Mouse (Mus musculus): ENCODE measurements around the gene Creg1. TPM values are rescaled to one million over a fixed set of nuclear protein-coding genes. Genes with fewer than 3 reads are reported as not detected.

Creg1 gene
- polyA plus RNA-seq, 1 experiment: 89.4 TPM

- Histone ChIP-seq H3K36me3 (ENCODE audit: control insufficient read depth, insufficient read depth, low read length) (no peaks in the 10 kb centered on the region), H3K4me3 (ENCODE audit: extremely low read depth, insufficient read depth, insufficient read length) (no peak overlapping the region), H3K27me3 (ENCODE audit: control insufficient read depth, insufficient read depth, low read length) (no peaks in the 10 kb centered on the region), H3K4me1 (ENCODE audit: control insufficient read depth, insufficient read depth, insufficient read length) (peaks cover 9% of the 10 kb centered on the region; the same call in 1 of the 2 replicates), H3K27ac (ENCODE audit: insufficient read depth, low read length) (no peak overlapping the region)
- no peak for DNase-seq (ENCODE audit: low read depth in 1 of 2, low spot score in 2 of 2)
- WGBS: 70% methylated on average over 2 of the region's 2 CpGs
- TF ChIP-seq POLR2A (IDR thresholded peaks at IDR 0.05; ENCODE audit: low read depth, low read length) (no peak), CTCF (IDR thresholded peaks at IDR 0.05; ENCODE audit: extremely low read depth, insufficient read depth, insufficient read length, insufficient replicate concordance) (no peak)
Observed at GRCm38 (mm10) chr1:165734840-165735239, 28.7 kb upstream of the Creg1 start.

GRCm38 (mm10) chr1:165735826-165736818 is 27.4 kb upstream of the Creg1 start:
- H3K27me3 ChIP-seq (ENCODE audit: control insufficient read depth, insufficient read depth, low read length): no peaks in the 10 kb centered on the region
- DNase-seq (ENCODE audit: low read depth in 1 of 2, low spot score in 2 of 2): peak; percentile 68 to 88
- TF ChIP-seq CTCF (IDR thresholded peaks at IDR 0.05; ENCODE audit: extremely low read depth, insufficient read depth, insufficient read length, insufficient replicate concordance) (peak; percentile 89; the same call in 1 of the 2 replicates), POLR2A (IDR thresholded peaks at IDR 0.05; ENCODE audit: low read depth, low read length) (no peak)
- no peak overlapping the region for H3K4me3 ChIP-seq (ENCODE audit: extremely low read depth, insufficient read depth, insufficient read length)
- 0 out of 2 replicates have a peak, but pooled peaks cover 3% of the 10 kb centered on the region for H3K4me1 ChIP-seq (ENCODE audit: control insufficient read depth, insufficient read depth, insufficient read length)
- no peak overlapping the region for H3K27ac ChIP-seq (ENCODE audit: insufficient read depth, low read length)
- H3K36me3 ChIP-seq (ENCODE audit: control insufficient read depth, insufficient read depth, low read length): no peaks in the 10 kb centered on the region
- WGBS: 32% methylated on average over 20 of the region's 20 CpGs

GRCm38 (mm10) chr1:165737451-165737850 is 26.1 kb upstream of the Creg1 start:
- 72% methylated on average over 5 of the region's 5 CpGs for WGBS
- TF ChIP-seq POLR2A (IDR thresholded peaks at IDR 0.05; ENCODE audit: low read depth, low read length) (no peak), CTCF (IDR thresholded peaks at IDR 0.05; ENCODE audit: extremely low read depth, insufficient read depth, insufficient read length, insufficient replicate concordance) (no peak)
- Histone ChIP-seq H3K4me1 (ENCODE audit: control insufficient read depth, insufficient read depth, insufficient read length) (0 out of 2 replicates have a peak, but pooled peaks cover 3% of the 10 kb centered on the region), H3K27ac (ENCODE audit: insufficient read depth, low read length) (no peak overlapping the region), H3K36me3 (ENCODE audit: control insufficient read depth, insufficient read depth, low read length) (no peaks in the 10 kb centered on the region), H3K4me3 (ENCODE audit: extremely low read depth, insufficient read depth, insufficient read length) (no peak overlapping the region), H3K27me3 (ENCODE audit: control insufficient read depth, insufficient read depth, low read length) (no peaks in the 10 kb centered on the region)
- no peak for DNase-seq (ENCODE audit: low read depth in 1 of 2, low spot score in 2 of 2)

- H3K36me3 ChIP-seq (ENCODE audit: control insufficient read depth, insufficient read depth, low read length): no peaks in the 10 kb centered on the region
- TF ChIP-seq CTCF (IDR thresholded peaks at IDR 0.05; ENCODE audit: extremely low read depth, insufficient read depth, insufficient read length, insufficient replicate concordance) (no peak), POLR2A (IDR thresholded peaks at IDR 0.05; ENCODE audit: low read depth, low read length) (no peak)
- DNase-seq (ENCODE audit: low read depth in 1 of 2, low spot score in 2 of 2): no peak
- no peak overlapping the region for H3K27ac ChIP-seq (ENCODE audit: insufficient read depth, low read length)
- H3K4me1 ChIP-seq (ENCODE audit: control insufficient read depth, insufficient read depth, insufficient read length): 0 out of 2 replicates have a peak, but pooled peaks cover 3% of the 10 kb centered on the region
- H3K27me3 ChIP-seq (ENCODE audit: control insufficient read depth, insufficient read depth, low read length): no peaks in the 10 kb centered on the region
- no peak overlapping the region for H3K4me3 ChIP-seq (ENCODE audit: extremely low read depth, insufficient read depth, insufficient read length)
- WGBS: 32% methylated on average over 3 of the region's 3 CpGs
Observed at GRCm38 (mm10) chr1:165737867-165738266, 25.7 kb upstream of the Creg1 start.

GRCm38 (mm10) chr1:165738985-165739384 is 24.6 kb upstream of the Creg1 start:
- Histone ChIP-seq H3K27ac (ENCODE audit: insufficient read depth, low read length) (no peak overlapping the region), H3K4me1 (ENCODE audit: control insufficient read depth, insufficient read depth, insufficient read length) (0 out of 2 replicates have a peak, but pooled peaks cover 3% of the 10 kb centered on the region), H3K36me3 (ENCODE audit: control insufficient read depth, insufficient read depth, low read length) (no peaks in the 10 kb centered on the region), H3K27me3 (ENCODE audit: control insufficient read depth, insufficient read depth, low read length) (no peaks in the 10 kb centered on the region), H3K4me3 (ENCODE audit: extremely low read depth, insufficient read depth, insufficient read length) (no peak overlapping the region)
- TF ChIP-seq CTCF (IDR thresholded peaks at IDR 0.05; ENCODE audit: extremely low read depth, insufficient read depth, insufficient read length, insufficient replicate concordance): no peak
- TF ChIP-seq POLR2A (IDR thresholded peaks at IDR 0.05; ENCODE audit: low read depth, low read length): no peak
- no peak for DNase-seq (ENCODE audit: low read depth in 1 of 2, low spot score in 2 of 2)
- WGBS: 83% methylated on average over 1 of the region's 1 CpGs

- H3K27ac ChIP-seq (ENCODE audit: insufficient read depth, low read length): no peak overlapping the region
- 90% methylated on average over 8 of the region's 8 CpGs for WGBS
- no peak for DNase-seq (ENCODE audit: low read depth in 1 of 2, low spot score in 2 of 2)
- no peak overlapping the region for H3K4me3 ChIP-seq (ENCODE audit: extremely low read depth, insufficient read depth, insufficient read length)
- no peaks in the 10 kb centered on the region for H3K27me3 ChIP-seq (ENCODE audit: control insufficient read depth, insufficient read depth, low read length)
- no peaks in the 10 kb centered on the region for H3K36me3 ChIP-seq (ENCODE audit: control insufficient read depth, insufficient read depth, low read length)
- no peak for TF ChIP-seq CTCF (IDR thresholded peaks at IDR 0.05; ENCODE audit: extremely low read depth, insufficient read depth, insufficient read length, insufficient replicate concordance)
- TF ChIP-seq POLR2A (IDR thresholded peaks at IDR 0.05; ENCODE audit: low read depth, low read length): no peak
- H3K4me1 ChIP-seq (ENCODE audit: control insufficient read depth, insufficient read depth, insufficient read length): no peaks in the 10 kb centered on the region
Observed at GRCm38 (mm10) chr1:165741989-165742388, 21.6 kb upstream of the Creg1 start.

Measured in spleen, adult 2 months (tissue).